Mouse (Mus musculus) embryonic facial prominence, embryonic 11.5 days (tissue): ENCODE data around the gene Apoa2. TPM values are rescaled to one million over a fixed set of nuclear protein-coding genes. Genes with fewer than 3 reads are reported as not detected.
A peak's percentile ranks its signal among the peaks of the same experiment; 100 is the strongest.

Source experiments
- ATAC-seq: fragments of 200-750 bp; cut with Nextera tagmentation; replicated peaks from 2 replicates; pipeline ENCODE4 v1.8.0; 2017; ENCODE audit warnings: low read depth; ENCODE audit not compliant: insufficient number of reproducible peaks, low FRiP score, low TSS enrichment
- DNase-seq: peaks from one replicate; pipeline ENCODE4 v3.0.0-alpha.2; 2015; ENCODE audit warnings: low spot score
- H3K27ac ChIP-seq: fragments of 300-500 bp; sonication (generic); replicated peaks from 2 replicates; pipeline ENCODE4 v1.5.1; 2014; ENCODE audit warnings: mild to moderate bottlenecking, low read depth, low read length, control low read depth
- H3K27me3 ChIP-seq: fragments of 300-500 bp; sonication (generic); 2 replicates; pipeline ENCODE4 v1.6.1; 2014; ENCODE audit warnings: mild to moderate bottlenecking, low read length, moderate library complexity, mixed read lengths; ENCODE audit not compliant: control insufficient read depth, insufficient read depth
- H3K36me3 ChIP-seq: fragments of 300-500 bp; sonication (generic); replicated peaks from 2 replicates; pipeline ENCODE4 v1.6.1; 2014; ENCODE audit warnings: low read depth, mild to moderate bottlenecking, low read length, moderate library complexity, mixed read lengths; ENCODE audit not compliant: control insufficient read depth, insufficient read depth
- H3K4me1 ChIP-seq: fragments of 300-500 bp; sonication (generic); 2 replicates; pipeline ENCODE4 v1.6.1; 2014; ENCODE audit warnings: low read length, mixed read lengths; ENCODE audit not compliant: control insufficient read depth, insufficient read depth
- H3K4me2 ChIP-seq: fragments of 300-500 bp; sonication (generic); 2 replicates; pipeline ENCODE4 v1.6.1; 2014; ENCODE audit warnings: low read depth, mild to moderate bottlenecking, control low read depth, low read length, moderate library complexity
- H3K4me3 ChIP-seq: fragments of 300-500 bp; sonication (generic); 2 replicates; pipeline ENCODE4 v1.5.1; 2014; ENCODE audit warnings: low read depth, low read length, control low read depth
- H3K9ac ChIP-seq: fragments of 300-500 bp; sonication (generic); replicated peaks from 2 replicates; pipeline ENCODE4 v1.6.1; 2014; ENCODE audit warnings: mild to moderate bottlenecking, control low read depth, low read length
- H3K9me3 ChIP-seq: fragments of 300-500 bp; sonication (generic); replicated peaks from 2 replicates; pipeline ENCODE4 v1.6.1; 2016; ENCODE audit warnings: mild to moderate bottlenecking, low read length, inconsistent platforms, mixed read lengths; ENCODE audit not compliant: control insufficient read depth
- WGBS: fragments of 180-500 bp; shearing (Covaris S2); extraction: QIAGEN DNeasy Blood & Tissue Kit; methylation state at CpG from one replicate; pipeline ENCODE4 v1.1.7; 2014; 5-methylcytosine and 5-hydroxymethylcytosine counted together
- polyA plus RNA-seq: library from polyadenylated mRNA; unstranded; fragments of >200 nt; fragmentation: Nextera tagmentation; extraction: Ambion mirVana; gene quantifications from 2 replicates; pipeline ENCODE4 v1.2.1, GENCODE M21; 2014

The Apoa2 gene
- polyA plus RNA-seq, 1 experiment from 2014 or later, result 3.7 TPM

GRCm38 (mm10) chr1:171189476-171190114 lies 35.3 kb upstream of the Apoa2 start:
- Histone ChIP-seq H3K9me3 (no peaks in the 10 kb centered on the region), H3K4me3 (no peak overlapping the region), H3K4me2 (no peak overlapping the region), H3K4me1 (peaks cover 6% of the 10 kb centered on the region; the same call in 1 of the 2 replicates), H3K9ac (peak overlapping the region; percentile 22; the same call in 1 of the 2 replicates), H3K27me3 (peaks cover 17% of the 10 kb centered on the region), H3K27ac (no peak overlapping the region), H3K36me3 (no peaks in the 10 kb centered on the region)
- ATAC-seq (no peak), DNase-seq (no peak)
- WGBS, result 37% methylated on average over 14 of the region's 14 CpGs

- DNase-seq (no peak), ATAC-seq (no peak)
- Histone ChIP-seq H3K27ac (no peak overlapping the region), H3K4me3 (no peak overlapping the region), H3K4me2 (no peak overlapping the region), H3K27me3 (peaks cover 29% of the 10 kb centered on the region), H3K4me1 (peaks cover 8% of the 10 kb centered on the region), H3K9me3 (no peaks in the 10 kb centered on the region), H3K9ac (no peak overlapping the region), H3K36me3 (no peaks in the 10 kb centered on the region)
- 93% methylated on average over 9 of the region's 9 CpGs for WGBS
Measured at GRCm38 (mm10) chr1:171190832-171191231, 34.0 kb upstream of the Apoa2 start.

DNA sequence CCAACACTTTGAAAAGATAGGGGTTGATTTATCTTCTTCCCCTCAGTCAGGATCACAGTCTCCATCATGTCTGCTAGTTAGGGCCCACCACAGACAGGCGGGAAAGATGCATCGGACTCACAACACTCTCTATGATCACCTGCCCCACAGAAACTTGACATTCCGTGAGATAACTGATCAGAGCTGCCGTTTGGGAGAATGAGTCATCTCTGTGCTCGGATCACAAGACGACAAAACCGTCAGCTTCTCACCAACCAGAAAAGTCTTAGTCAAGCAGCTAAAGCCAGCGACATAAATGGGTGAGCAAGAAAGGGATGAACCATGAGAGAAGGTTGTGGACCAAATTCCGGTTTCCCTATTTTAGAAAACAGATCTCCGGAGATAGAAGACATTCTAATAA lies 32.6 kb upstream of the Apoa2 start:
- no peak overlapping the region for H3K4me2 ChIP-seq
- no peaks in the 10 kb centered on the region for H3K9me3 ChIP-seq
- no peaks in the 10 kb centered on the region for H3K36me3 ChIP-seq
- DNase-seq (no peak), ATAC-seq (no peak)
- H3K4me3 ChIP-seq, result no peak overlapping the region
- peaks cover 10% of the 10 kb centered on the region for H3K4me1 ChIP-seq
- no peak overlapping the region for H3K9ac ChIP-seq
- WGBS, result 50% methylated on average over 10 of the region's 10 CpGs
- H3K27me3 ChIP-seq, result peaks cover 36% of the 10 kb centered on the region
- H3K27ac ChIP-seq, result no peak overlapping the region

GRCm38 (mm10) chr1:171193093-171193840 lies 31.6 kb upstream of the Apoa2 start:
- no peak for ATAC-seq
- no peak overlapping the region for H3K4me3 ChIP-seq
- DNase-seq, result no peak
- H3K4me1 ChIP-seq, result peaks cover 10% of the 10 kb centered on the region
- H3K36me3 ChIP-seq, result no peaks in the 10 kb centered on the region
- H3K9ac ChIP-seq, result no peak overlapping the region
- H3K9me3 ChIP-seq, result no peaks in the 10 kb centered on the region
- no peak overlapping the region for H3K27ac ChIP-seq
- WGBS, result 2% methylated on average over 18 of the region's 18 CpGs
- peaks cover 36% of the 10 kb centered on the region for H3K27me3 ChIP-seq
- H3K4me2 ChIP-seq, result peak overlapping the region; percentile 27

GRCm38 (mm10) chr1:171193911-171194830 lies 30.7 kb upstream of the Apoa2 start:
- Histone ChIP-seq H3K9ac (no peak overlapping the region), H3K9me3 (no peaks in the 10 kb centered on the region), H3K4me2 (no peak overlapping the region), H3K27ac (no peak overlapping the region), H3K4me1 (peaks cover 10% of the 10 kb centered on the region), H3K4me3 (no peak overlapping the region), H3K27me3 (peaks cover 36% of the 10 kb centered on the region), H3K36me3 (no peaks in the 10 kb centered on the region)
- WGBS, result 21% methylated on average over 11 of the region's 11 CpGs
- ATAC-seq, result no peak
- DNase-seq, result no peak

DNA sequence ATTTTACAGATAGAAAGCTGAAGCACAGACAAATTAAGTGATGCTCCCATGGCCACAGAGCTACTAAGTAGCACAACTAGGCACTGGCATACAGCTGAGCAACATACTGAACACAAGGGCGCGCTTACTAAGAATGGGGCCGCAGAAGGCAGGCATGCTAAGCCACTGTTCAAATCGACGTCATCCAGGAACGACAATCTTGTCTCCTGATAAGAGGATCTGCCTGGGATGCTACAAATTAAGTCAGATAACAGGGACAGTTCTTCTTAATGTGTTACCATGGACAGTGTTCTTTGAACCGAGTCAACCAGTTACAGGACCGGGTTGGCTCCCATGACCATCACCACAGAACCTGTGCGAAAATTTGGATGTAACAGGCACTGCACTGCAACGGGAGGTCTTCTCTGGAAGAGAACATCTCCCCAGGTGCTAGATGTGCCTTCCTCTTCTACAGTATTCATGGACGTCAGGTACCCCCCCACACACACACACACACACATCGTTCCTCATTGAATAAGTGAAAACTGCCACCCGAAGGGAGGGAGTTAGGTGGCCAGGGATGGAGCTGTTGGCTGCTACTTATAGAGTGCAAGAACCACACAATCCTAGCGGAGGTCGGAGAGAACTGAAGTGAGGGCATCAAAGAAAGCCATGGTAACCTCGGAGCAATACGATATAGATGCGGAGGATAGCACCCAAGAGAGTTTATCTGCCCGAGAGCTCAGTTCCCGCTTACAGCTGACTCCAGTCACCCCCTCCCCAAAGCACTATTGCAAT lies 29.6 kb upstream of the Apoa2 start:
- peaks cover 7% of the 10 kb centered on the region for H3K4me1 ChIP-seq
- WGBS, result 5% methylated on average over 20 of the region's 20 CpGs
- no peaks in the 10 kb centered on the region for H3K36me3 ChIP-seq
- peak overlapping the region; percentile 54 for H3K4me3 ChIP-seq
- peak overlapping the region; percentile 97 for H3K4me2 ChIP-seq
- no peaks in the 10 kb centered on the region for H3K9me3 ChIP-seq
- ATAC-seq (no peak), DNase-seq (no peak)
- H3K27ac ChIP-seq, result no peak overlapping the region
- H3K27me3 ChIP-seq, result peaks cover 36% of the 10 kb centered on the region
- H3K9ac ChIP-seq, result peak overlapping the region; percentile 32

DNA sequence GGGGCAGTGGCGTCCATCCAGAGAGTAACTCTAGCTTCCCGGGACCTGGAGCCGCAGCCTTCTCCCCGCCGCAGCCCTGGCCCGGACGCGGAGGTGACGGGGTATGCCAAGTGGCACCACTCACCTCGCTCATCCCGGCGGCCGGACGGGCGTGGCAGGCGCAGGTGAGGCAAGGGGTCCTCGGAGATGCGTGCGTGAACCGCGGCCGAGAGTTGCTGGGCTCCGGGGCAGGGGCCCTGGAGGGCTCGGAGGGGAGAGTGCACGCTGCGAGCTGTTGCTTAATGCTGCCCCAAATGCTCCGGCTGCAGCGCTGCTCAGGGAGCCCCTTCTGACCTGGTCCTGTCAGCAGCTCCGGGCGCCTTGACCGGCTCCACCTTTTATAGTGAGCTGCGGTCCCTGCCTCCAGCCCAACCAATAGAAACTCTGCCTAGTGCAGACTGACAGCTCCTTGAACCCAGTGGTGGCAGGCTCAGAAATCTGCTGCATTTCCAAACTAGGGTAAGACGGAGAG lies 28.9 kb upstream of the Apoa2 start, which contains the start of gene Pcp4l1:
Gene Pcp4l1 (minus strand): TSS at position 382 of the 511 bp plus-strand sequence.
- peaks cover 36% of the 10 kb centered on the region for H3K27me3 ChIP-seq
- H3K27ac ChIP-seq, result no peak within 1 kb of the TSS

More for the DNA sequence above, 28.9 kb upstream of the Apoa2 start, which contains the start of gene Pcp4l1:
- H3K36me3 ChIP-seq, result no peaks in the 10 kb centered on the region
- peaks cover 7% of the 10 kb centered on the region for H3K4me1 ChIP-seq
- peak; percentile 70; the same call in 1 of the 2 replicates for ATAC-seq
- DNase-seq, result peak; percentile 76
- peak within 1 kb of the TSS; percentile 32 for H3K9ac ChIP-seq
- H3K4me3 ChIP-seq, result peak within 1 kb of the TSS; percentile 54
- 0% methylated on average over 33 of the region's 33 CpGs for WGBS
- H3K4me2 ChIP-seq, result peak within 1 kb of the TSS; percentile 97
- no peaks in the 10 kb centered on the region for H3K9me3 ChIP-seq
